Mouse (Mus musculus) ES-Bruce4 (cell line): Measurements from ENCODE around the gene Tpi1. TPM values are rescaled to one million over a fixed set of nuclear protein-coding genes. Genes with fewer than 3 reads are reported as not detected.
"Not testable (repeated sequence)": the region's sequence is repeated elsewhere in the genome, so short reads cannot be mapped to it uniquely, and the experiment has no call there.

ENCODE experiments used
- H3K27ac ChIP-seq: 2 replicates; pipeline ENCODE4 v1.5.1; 2012; ENCODE audit warnings: low read length, inconsistent platforms; ENCODE audit not compliant: insufficient read depth
- H3K27me3 ChIP-seq: 2 replicates; pipeline ENCODE4 v1.6.1; 2012; ENCODE audit warnings: mild to moderate bottlenecking, low read length, inconsistent platforms; ENCODE audit not compliant: control insufficient read depth, poor library complexity, insufficient read depth, severe bottlenecking
- H3K36me3 ChIP-seq: 2 replicates; pipeline ENCODE4 v1.6.1; 2012; ENCODE audit warnings: inconsistent platforms, mild to moderate bottlenecking, low read length, moderate library complexity; ENCODE audit not compliant: control insufficient read depth, poor library complexity, insufficient read depth, severe bottlenecking
- H3K4me1 ChIP-seq: one replicate; pipeline ENCODE4 v1.8.1; 2011; ENCODE audit warnings: low read length; ENCODE audit not compliant: control insufficient read depth, insufficient read depth
- H3K4me3 ChIP-seq: 2 replicates; pipeline ENCODE4 v1.5.1; 2011; ENCODE audit warnings: low read depth, mild to moderate bottlenecking, low read length
- H3K9ac ChIP-seq: 2 replicates; pipeline ENCODE4 v1.6.1; 2012; ENCODE audit warnings: low read depth, mild to moderate bottlenecking, inconsistent platforms; ENCODE audit not compliant: poor library complexity, severe bottlenecking
- H3K9me3 ChIP-seq: replicated peaks from 2 replicates; pipeline ENCODE4 v1.6.1; 2012; ENCODE audit warnings: mild to moderate bottlenecking, low read length, inconsistent platforms; ENCODE audit not compliant: control insufficient read depth, poor library complexity, insufficient read depth, severe bottlenecking
- CTCF ChIP-seq: IDR thresholded peaks from one replicate; pipeline ENCODE4 v1.8.1; 2011; ENCODE audit warnings: low read depth, low read length
- EP300 ChIP-seq: IDR thresholded peaks from 2 replicates; pipeline ENCODE4 v1.6.1; 2011; ENCODE audit warnings: low read depth, low read length; ENCODE audit not compliant: insufficient read depth
- POLR2A ChIP-seq: IDR thresholded peaks from one replicate; pipeline ENCODE4 v1.8.1; 2011; ENCODE audit warnings: low read length; ENCODE audit not compliant: insufficient read depth
- polyA plus RNA-seq: library from polyadenylated mRNA; stranded (reverse); fragments of >200 nt; gene quantifications from 2 replicates; pipeline ENCODE4 v1.2.4, GENCODE M21; 2011; ENCODE audit warnings: low read depth; ENCODE audit not compliant: missing spikeins, insufficient read depth, insufficient read length

Tpi1 gene
- polyA plus RNA-seq, 1 experiment, result 389 TPM

GRCm38 (mm10) chr6:124811701-124812560, 2.2 kb downstream of the Tpi1 start:
- Histone ChIP-seq H3K9ac (no peak overlapping the region), H3K9me3 (no peaks in the 10 kb centered on the region), H3K27me3 (no peaks in the 10 kb centered on the region), H3K36me3 (peaks cover 8% of the 10 kb centered on the region), H3K4me3 (peak overlapping the region; percentile 90), H3K4me1 (no peaks in the 10 kb centered on the region), H3K27ac (no peak overlapping the region)
- TF ChIP-seq EP300 (no peak), CTCF (no peak), POLR2A (no peak)

DNA sequence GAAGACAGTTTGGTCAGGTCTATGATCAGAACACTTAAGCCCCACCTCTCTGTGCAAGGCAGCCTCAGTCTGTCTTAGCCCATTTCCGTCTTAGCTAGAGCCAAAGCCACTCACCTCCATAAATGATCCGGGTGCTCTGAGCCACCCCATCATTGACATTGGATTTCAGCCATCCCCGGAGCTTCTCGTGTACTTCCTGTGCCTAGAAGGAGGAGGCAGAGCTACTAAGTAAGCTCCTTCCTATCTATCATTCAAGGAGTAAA, 2.8 kb downstream of the Tpi1 start:
- TF ChIP-seq EP300 (no peak), CTCF (no peak), POLR2A (no peak)
- Histone ChIP-seq H3K4me1 (no peaks in the 10 kb centered on the region), H3K4me3 (no peak overlapping the region)

GRCm38 (mm10) chr6:124810566-124811402, 3.3 kb downstream of the Tpi1 start:
- not testable (repeated sequence) for H3K4me1 ChIP-seq, H3K27ac ChIP-seq, H3K9me3 ChIP-seq, H3K9ac ChIP-seq, H3K36me3 ChIP-seq, H3K4me3 ChIP-seq, H3K27me3 ChIP-seq

More for the DNA sequence above, 2.8 kb downstream of the Tpi1 start:
- no peaks in the 10 kb centered on the region for H3K27me3 ChIP-seq
- no peaks in the 10 kb centered on the region for H3K9me3 ChIP-seq
- H3K27ac ChIP-seq, result no peak overlapping the region
- H3K9ac ChIP-seq, result no peak overlapping the region
- H3K36me3 ChIP-seq, result peaks cover 8% of the 10 kb centered on the region

- H3K4me1 ChIP-seq, result no peaks in the 10 kb centered on the region
- H3K9ac ChIP-seq, result peak overlapping the region; percentile 75; the same call in 1 of the 2 replicates
- TF ChIP-seq EP300, result 0 out of 2 replicates have a peak, but pooled peaks have one; percentile 1
- no peak for TF ChIP-seq POLR2A
- H3K27ac ChIP-seq, result no peak overlapping the region
- peaks cover 8% of the 10 kb centered on the region for H3K36me3 ChIP-seq
- no peaks in the 10 kb centered on the region for H3K9me3 ChIP-seq
- no peaks in the 10 kb centered on the region for H3K27me3 ChIP-seq
- peak overlapping the region; percentile 41 for H3K4me3 ChIP-seq
Measured at GRCm38 (mm10) chr6:124809775-124810538, 4.1 kb downstream of the Tpi1 start.

DNA sequence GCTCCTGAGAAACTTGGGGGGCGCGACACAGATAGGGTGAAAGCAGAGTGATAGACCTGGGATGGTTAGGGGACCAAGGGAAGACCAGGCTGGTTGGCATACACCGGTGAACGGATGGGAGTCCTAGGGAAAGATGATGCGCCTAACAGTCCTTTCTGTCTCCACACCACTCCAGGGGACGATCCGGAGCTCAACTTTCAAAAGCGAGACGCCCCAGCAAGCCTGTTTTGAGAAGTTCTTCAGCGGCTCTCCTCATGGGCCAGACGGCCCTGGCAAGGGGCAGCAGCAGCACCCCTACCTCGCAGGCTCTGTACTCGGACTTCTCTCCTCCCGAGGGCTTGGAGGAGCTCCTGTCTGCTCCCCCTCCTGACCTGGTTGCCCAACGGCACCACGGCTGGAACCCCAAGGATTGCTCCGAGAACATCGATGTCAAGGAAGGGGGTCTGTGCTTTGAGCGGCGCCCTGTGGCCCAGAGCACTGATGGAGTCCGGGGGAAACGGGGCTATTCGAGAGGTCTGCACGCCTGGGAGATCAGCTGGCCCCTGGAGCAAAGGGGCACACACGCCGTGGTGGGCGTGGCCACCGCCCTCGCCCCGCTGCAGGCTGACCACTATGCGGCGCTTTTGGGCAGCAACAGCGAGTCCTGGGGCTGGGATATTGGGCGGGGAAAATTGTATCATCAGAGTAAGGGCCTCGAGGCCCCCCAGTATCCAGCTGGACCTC, 4.9 kb downstream of the Tpi1 start:
- H3K36me3 ChIP-seq, result peaks cover 8% of the 10 kb centered on the region
- H3K27me3 ChIP-seq, result no peaks in the 10 kb centered on the region
- H3K9ac ChIP-seq, result peak overlapping the region; percentile 75
- H3K9me3 ChIP-seq, result no peaks in the 10 kb centered on the region
- peak overlapping the region; percentile 93 for H3K4me3 ChIP-seq
- H3K27ac ChIP-seq, result peak overlapping the region; percentile 19
- H3K4me1 ChIP-seq, result no peaks in the 10 kb centered on the region
- TF ChIP-seq CTCF (peak; percentile 78), EP300 (0 out of 2 replicates have a peak, but pooled peaks have one; percentile 4), POLR2A (peak; percentile 14)
